Mouse (Mus musculus): ENCODE results near the gene Map1b. TPM values are rescaled to one million over a fixed set of nuclear protein-coding genes. Genes with fewer than 3 reads are reported as not detected.

Map1b gene
- polyA plus RNA-seq, 1 experiment from 2014 or later: 1,521 TPM

DNA sequence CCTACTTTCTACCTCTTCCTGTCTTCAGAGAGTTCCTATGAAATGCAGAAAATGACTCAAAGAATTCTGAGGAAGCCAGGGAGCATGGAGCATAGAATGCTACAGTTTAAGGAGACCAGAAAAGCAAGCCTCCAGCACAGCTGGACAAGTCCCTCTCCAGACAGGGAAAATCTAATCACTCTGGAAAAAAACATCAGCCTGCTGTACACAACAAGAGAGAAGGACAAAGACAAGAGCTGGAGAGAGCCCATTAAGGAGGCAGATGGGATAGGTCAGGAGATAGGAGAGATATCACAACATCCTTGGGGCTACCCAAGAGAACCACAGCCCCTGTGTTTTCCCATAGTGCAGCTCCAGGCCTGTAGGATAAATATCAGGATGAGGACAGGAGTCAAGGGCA lies 79.3 kb downstream of the Map1b start:
- ATAC-seq (ENCODE audit: low FRiP score) (no peak), DNase-seq (ENCODE audit: low spot score) (no peak)
- Histone ChIP-seq H3K27me3 (ENCODE audit: control insufficient read depth, insufficient read depth, low read length) (no peaks in the 10 kb centered on the region), H3K4me2 (replicated peaks; ENCODE audit: low read depth, low read length) (no peak overlapping the region), H3K27ac (ENCODE audit: low read depth, low read length) (no peak overlapping the region), H3K9me3 (ENCODE audit: control insufficient read depth, low read length) (no peaks in the 10 kb centered on the region), H3K4me3 (ENCODE audit: low read depth, low read length) (no peak overlapping the region), H3K36me3 (ENCODE audit: control insufficient read depth, insufficient read depth, low read length) (peaks cover 59% of the 10 kb centered on the region), H3K9ac (ENCODE audit: low read depth, low read length) (no peak overlapping the region), H3K4me1 (replicated peaks; ENCODE audit: control insufficient read depth, insufficient read depth, low read length) (peaks cover 4% of the 10 kb centered on the region; the same call in 1 of the 2 replicates)

DNA sequence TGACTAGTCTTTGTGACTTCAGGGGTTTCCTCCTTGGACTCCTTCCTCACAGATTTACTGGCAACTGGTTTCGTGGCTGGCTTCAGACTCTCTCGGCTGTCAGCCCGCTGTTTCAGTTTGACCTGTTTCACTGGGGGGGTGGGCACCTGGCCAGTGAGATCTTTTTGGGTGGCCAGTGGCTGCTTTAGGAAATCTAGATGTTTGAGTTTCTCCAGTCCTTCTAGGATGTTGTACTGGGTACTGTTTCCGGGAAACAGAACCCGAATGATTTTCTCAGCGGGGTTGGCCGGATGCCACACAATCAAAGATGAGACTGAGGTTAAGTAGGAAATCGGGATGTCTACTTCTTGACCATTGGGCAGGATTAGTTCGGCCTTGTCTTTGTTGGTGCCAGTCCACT lies 81.8 kb downstream of the Map1b start:
- Histone ChIP-seq H3K4me3 (ENCODE audit: low read depth, low read length) (no peak overlapping the region), H3K4me2 (replicated peaks; ENCODE audit: low read depth, low read length) (no peak overlapping the region), H3K27ac (ENCODE audit: low read depth, low read length) (no peak overlapping the region), H3K9me3 (ENCODE audit: control insufficient read depth, low read length) (no peaks in the 10 kb centered on the region), H3K9ac (ENCODE audit: low read depth, low read length) (no peak overlapping the region), H3K27me3 (ENCODE audit: control insufficient read depth, insufficient read depth, low read length) (no peaks in the 10 kb centered on the region), H3K36me3 (ENCODE audit: control insufficient read depth, insufficient read depth, low read length) (peaks cover 58% of the 10 kb centered on the region), H3K4me1 (replicated peaks; ENCODE audit: control insufficient read depth, insufficient read depth, low read length) (no peaks in the 10 kb centered on the region)
- ATAC-seq (ENCODE audit: low FRiP score) (no peak), DNase-seq (ENCODE audit: low spot score) (no peak)
- 93% methylated on average over 9 of the region's 9 CpGs for WGBS

DNA sequence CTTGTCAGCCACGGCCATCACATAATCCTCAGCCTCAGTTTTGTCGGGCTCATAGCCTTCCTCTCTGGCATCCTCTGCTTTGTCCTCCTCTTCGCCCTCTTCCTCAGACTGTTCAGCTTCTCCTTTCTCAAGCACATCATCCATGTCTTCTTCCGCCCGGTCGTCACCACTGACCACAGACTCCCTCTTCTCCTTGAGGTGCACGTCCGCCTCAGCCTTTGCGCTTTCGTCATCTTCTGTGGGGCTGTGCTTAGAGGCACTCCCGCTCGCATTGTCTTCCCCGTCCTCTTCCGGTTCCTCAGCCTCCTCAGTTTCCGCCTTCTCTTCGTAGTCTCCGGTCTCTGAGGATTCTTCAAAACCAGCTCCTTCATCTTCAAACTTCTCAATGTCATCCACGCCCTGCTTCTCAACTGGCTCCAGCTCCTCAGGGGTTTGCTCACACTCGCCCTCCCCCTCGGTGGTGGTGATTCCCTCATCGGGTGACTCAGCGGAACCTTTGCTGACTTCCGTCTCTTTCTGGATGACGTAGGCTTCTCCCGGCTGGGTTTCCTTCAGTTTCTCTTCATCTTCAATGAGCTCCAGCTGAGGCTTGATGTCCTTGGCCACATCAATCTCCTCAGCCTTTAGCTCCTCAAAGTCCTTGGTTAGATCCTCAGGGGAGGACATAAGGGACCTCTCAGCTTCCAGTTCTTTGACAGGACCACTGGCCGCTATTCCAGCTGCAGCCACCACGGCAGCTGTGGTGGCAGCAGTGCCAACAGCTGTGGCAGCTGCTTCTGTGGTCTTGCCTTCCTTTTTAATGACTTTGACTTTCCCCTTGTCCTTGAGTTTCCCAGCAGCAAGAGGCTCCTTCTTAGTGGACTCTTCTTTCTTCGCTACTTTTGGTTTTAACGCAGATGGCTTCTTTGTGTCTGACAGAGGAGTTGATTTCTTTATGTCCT lies 83.0 kb downstream of the Map1b start:
- Histone ChIP-seq H3K9me3 (ENCODE audit: control insufficient read depth, low read length) (no peaks in the 10 kb centered on the region), H3K4me3 (ENCODE audit: low read depth, low read length) (no peak overlapping the region), H3K9ac (ENCODE audit: low read depth, low read length) (no peak overlapping the region), H3K27me3 (ENCODE audit: control insufficient read depth, insufficient read depth, low read length) (no peaks in the 10 kb centered on the region), H3K36me3 (ENCODE audit: control insufficient read depth, insufficient read depth, low read length) (peaks cover 63% of the 10 kb centered on the region), H3K4me1 (replicated peaks; ENCODE audit: control insufficient read depth, insufficient read depth, low read length) (no peaks in the 10 kb centered on the region), H3K27ac (ENCODE audit: low read depth, low read length) (no peak overlapping the region), H3K4me2 (replicated peaks; ENCODE audit: low read depth, low read length) (no peak overlapping the region)
- DNase-seq (ENCODE audit: low spot score) (no peak), ATAC-seq (ENCODE audit: low FRiP score) (no peak)
- 95% methylated on average over 29 of the region's 29 CpGs for WGBS

DNA sequence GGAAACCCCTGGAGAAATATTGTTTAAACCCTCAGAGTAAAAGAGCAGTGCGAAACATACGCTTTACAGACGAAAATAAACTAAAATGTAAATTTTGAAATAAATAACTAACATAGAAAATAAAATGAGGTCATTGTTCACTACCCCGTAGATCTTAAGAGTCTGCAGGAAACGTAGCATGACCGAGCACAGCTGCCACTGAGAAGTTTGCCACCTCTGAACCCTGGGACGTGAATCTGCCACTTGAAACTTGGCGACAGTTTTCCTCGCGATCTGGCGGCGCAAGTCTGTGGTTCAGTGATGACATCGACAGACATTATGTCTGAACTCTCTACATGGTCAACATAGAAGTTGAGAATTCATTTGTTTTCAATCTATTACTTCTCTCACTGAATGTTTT lies 92.8 kb downstream of the Map1b start:
- H3K27ac ChIP-seq (ENCODE audit: low read depth, low read length): no peak overlapping the region
- ATAC-seq (ENCODE audit: low FRiP score) (no peak), DNase-seq (ENCODE audit: low spot score) (no peak)
- no peaks in the 10 kb centered on the region for H3K9me3 ChIP-seq (ENCODE audit: control insufficient read depth, low read length)
- no peak overlapping the region for H3K4me2 ChIP-seq (replicated peaks; ENCODE audit: low read depth, low read length)
- 85% methylated on average over 13 of the region's 13 CpGs for WGBS
- no peaks in the 10 kb centered on the region for H3K27me3 ChIP-seq (ENCODE audit: control insufficient read depth, insufficient read depth, low read length)
- no peak overlapping the region for H3K9ac ChIP-seq (ENCODE audit: low read depth, low read length)
- H3K4me1 ChIP-seq (replicated peaks; ENCODE audit: control insufficient read depth, insufficient read depth, low read length): no peaks in the 10 kb centered on the region
- peaks cover 12% of the 10 kb centered on the region for H3K36me3 ChIP-seq (ENCODE audit: control insufficient read depth, insufficient read depth, low read length)
- no peak overlapping the region for H3K4me3 ChIP-seq (ENCODE audit: low read depth, low read length)

DNA sequence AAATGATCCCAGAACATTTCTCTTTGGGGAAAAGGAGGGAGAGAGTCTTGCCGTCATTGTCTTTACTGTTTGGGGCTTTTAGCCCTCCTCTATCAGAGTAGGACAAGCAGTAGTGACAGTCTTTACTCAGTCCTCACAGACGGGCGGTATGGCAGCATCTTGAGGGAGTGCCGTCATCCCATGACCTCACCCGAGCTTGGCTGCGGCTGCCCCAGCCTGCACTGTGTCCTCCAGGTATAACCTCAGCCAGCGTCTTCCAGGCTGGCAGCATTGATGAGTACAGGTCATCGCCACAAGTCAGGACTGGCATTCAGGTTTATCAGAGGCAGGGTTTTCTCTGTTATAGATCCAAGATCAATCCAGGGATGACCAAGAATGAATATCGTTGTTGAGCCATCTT lies 99.7 kb downstream of the Map1b start:
- Histone ChIP-seq H3K9ac (ENCODE audit: low read depth, low read length) (no peak overlapping the region), H3K4me3 (ENCODE audit: low read depth, low read length) (no peak overlapping the region), H3K36me3 (ENCODE audit: control insufficient read depth, insufficient read depth, low read length) (no peaks in the 10 kb centered on the region), H3K27ac (ENCODE audit: low read depth, low read length) (no peak overlapping the region), H3K4me2 (replicated peaks; ENCODE audit: low read depth, low read length) (no peak overlapping the region), H3K4me1 (replicated peaks; ENCODE audit: control insufficient read depth, insufficient read depth, low read length) (peaks cover 14% of the 10 kb centered on the region), H3K27me3 (ENCODE audit: control insufficient read depth, insufficient read depth, low read length) (no peaks in the 10 kb centered on the region), H3K9me3 (ENCODE audit: control insufficient read depth, low read length) (no peaks in the 10 kb centered on the region)
- WGBS: 86% methylated on average over 9 of the region's 9 CpGs
- no peak for DNase-seq (ENCODE audit: low spot score)
- ATAC-seq (ENCODE audit: low FRiP score): no peak

DNA sequence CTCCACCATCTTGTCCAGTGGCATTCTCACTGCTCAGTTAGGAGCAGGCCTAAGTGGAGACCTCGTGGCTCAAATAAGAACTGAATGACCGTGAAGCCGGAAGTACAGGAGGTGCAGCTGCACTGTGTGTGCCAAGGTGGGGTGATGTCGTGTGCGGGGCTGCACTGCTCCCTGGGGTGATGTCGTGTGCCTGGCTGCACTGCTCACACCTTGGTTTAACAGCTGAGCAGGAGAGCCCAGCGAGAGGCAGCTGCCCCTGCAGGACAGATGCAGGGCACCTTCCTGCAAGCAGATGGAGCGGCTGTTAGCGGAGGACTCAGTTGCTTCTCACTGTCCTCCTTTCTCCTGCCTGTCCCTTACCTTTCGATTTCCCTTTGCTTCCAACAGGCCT lies 102.0 kb downstream of the Map1b start:
- Histone ChIP-seq H3K27ac (ENCODE audit: low read depth, low read length) (peak overlapping the region; percentile 52), H3K4me3 (ENCODE audit: low read depth, low read length) (no peak overlapping the region), H3K9me3 (ENCODE audit: control insufficient read depth, low read length) (no peaks in the 10 kb centered on the region), H3K9ac (ENCODE audit: low read depth, low read length) (no peak overlapping the region), H3K27me3 (ENCODE audit: control insufficient read depth, insufficient read depth, low read length) (no peaks in the 10 kb centered on the region), H3K4me2 (replicated peaks; ENCODE audit: low read depth, low read length) (no peak overlapping the region), H3K36me3 (ENCODE audit: control insufficient read depth, insufficient read depth, low read length) (no peaks in the 10 kb centered on the region), H3K4me1 (replicated peaks; ENCODE audit: control insufficient read depth, insufficient read depth, low read length) (peaks cover 14% of the 10 kb centered on the region)
- ATAC-seq (ENCODE audit: low FRiP score): peak; percentile 28
- WGBS: 38% methylated on average over 10 of the region's 10 CpGs
- DNase-seq (ENCODE audit: low spot score): no peak

DNA sequence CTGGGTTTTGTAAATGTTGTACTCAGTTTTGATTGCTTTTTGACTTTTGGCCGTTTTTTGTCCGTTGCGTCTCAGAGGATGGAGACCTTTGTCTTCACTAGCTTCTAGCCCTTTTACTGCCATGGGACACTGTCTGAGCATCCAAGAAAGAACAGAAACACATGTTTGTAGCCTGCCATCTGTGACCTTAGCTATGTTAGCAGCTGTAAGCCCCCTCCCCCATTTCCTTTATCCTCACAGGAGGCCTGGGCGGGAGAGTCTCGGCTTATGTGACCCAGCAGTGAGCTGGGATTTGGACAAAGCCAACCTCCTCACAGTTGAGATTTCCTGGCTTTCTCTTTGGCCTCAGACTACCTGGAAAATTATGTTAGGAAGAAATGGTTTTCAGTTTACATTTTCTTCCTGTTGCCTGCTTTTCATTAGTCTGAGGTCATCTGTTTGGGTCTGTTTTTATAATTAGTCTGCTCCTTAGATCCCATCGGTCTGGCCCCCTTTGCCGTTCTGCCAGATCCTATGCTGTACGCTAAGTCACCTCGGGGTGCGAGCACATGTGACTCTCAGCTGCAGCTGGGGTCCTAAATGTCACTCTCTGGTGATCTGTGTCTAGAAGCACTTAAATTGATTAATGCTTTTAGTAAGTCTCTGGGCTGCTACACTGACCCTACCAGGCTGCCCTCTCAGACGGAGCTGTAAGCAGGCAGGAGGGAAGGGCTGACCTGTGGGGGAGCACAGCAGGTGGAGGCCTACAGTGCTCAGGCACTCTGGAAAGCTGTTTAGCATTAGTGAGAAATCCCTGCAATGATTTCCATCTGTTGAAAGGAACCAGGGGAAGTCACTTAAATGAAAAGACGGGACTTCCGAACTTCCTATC lies 102.6 kb downstream of the Map1b start:
- H3K36me3 ChIP-seq (ENCODE audit: control insufficient read depth, insufficient read depth, low read length): no peaks in the 10 kb centered on the region
- peak overlapping the region; percentile 52 for H3K27ac ChIP-seq (ENCODE audit: low read depth, low read length)
- no peak overlapping the region for H3K4me3 ChIP-seq (ENCODE audit: low read depth, low read length)
- peaks cover 14% of the 10 kb centered on the region for H3K4me1 ChIP-seq (replicated peaks; ENCODE audit: control insufficient read depth, insufficient read depth, low read length)
- no peak overlapping the region for H3K4me2 ChIP-seq (replicated peaks; ENCODE audit: low read depth, low read length)
- WGBS: 27% methylated on average over 13 of the region's 13 CpGs
- no peaks in the 10 kb centered on the region for H3K9me3 ChIP-seq (ENCODE audit: control insufficient read depth, low read length)
- DNase-seq (ENCODE audit: low spot score) (peak; percentile 65), ATAC-seq (ENCODE audit: low FRiP score) (peak; percentile 75)
- H3K9ac ChIP-seq (ENCODE audit: low read depth, low read length): no peak overlapping the region
- no peaks in the 10 kb centered on the region for H3K27me3 ChIP-seq (ENCODE audit: control insufficient read depth, insufficient read depth, low read length)

DNA sequence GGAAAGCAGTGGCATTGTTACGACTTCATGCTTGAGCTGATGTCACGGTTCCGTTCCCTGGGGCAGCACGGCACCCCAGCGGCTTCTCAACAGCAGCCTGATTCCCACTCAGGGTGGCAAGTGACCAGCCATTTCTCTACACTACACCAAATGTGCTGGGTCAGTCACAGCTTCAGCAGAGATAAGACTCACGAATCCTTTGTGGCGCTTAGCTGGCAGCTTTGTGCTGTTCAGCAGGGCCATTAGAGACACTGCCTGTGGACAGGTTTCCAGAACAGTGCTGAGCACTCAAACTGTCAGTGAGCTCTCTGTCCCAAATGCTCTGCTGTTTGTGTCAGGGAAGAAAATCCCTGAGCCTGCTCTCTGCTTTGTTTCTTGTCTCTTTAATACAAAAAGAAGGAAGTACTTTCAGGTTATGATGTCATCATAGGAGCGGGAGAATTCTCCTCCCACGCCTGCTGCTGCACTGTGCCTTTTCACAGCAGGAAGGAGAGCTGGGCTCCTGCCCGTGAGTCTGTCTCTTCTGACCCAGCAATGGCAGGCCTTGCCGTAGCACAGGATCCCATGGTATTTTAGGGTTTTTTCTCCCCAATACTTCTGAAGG lies 103.8 kb downstream of the Map1b start:
- Histone ChIP-seq H3K9me3 (ENCODE audit: control insufficient read depth, low read length) (no peaks in the 10 kb centered on the region), H3K4me3 (ENCODE audit: low read depth, low read length) (no peak overlapping the region), H3K27ac (ENCODE audit: low read depth, low read length) (peak overlapping the region; percentile 67), H3K9ac (ENCODE audit: low read depth, low read length) (no peak overlapping the region), H3K36me3 (ENCODE audit: control insufficient read depth, insufficient read depth, low read length) (no peaks in the 10 kb centered on the region), H3K27me3 (ENCODE audit: control insufficient read depth, insufficient read depth, low read length) (no peaks in the 10 kb centered on the region), H3K4me1 (replicated peaks; ENCODE audit: control insufficient read depth, insufficient read depth, low read length) (peaks cover 14% of the 10 kb centered on the region), H3K4me2 (replicated peaks; ENCODE audit: low read depth, low read length) (no peak overlapping the region)
- no peak for ATAC-seq (ENCODE audit: low FRiP score)
- 57% methylated on average over 11 of the region's 11 CpGs for WGBS
- peak; percentile 31 for DNase-seq (ENCODE audit: low spot score)
